Mouse (Mus musculus) CH12.LX (cell line): ENCODE data around the gene March7. TPM values are rescaled to one million over a fixed set of nuclear protein-coding genes. Genes with fewer than 3 reads are reported as not detected.

ENCODE experiments used
- DNase-seq: peaks from one replicate; pipeline ENCODE4 v3.0.0-alpha.2; 2013; ENCODE audit errors: extremely low read depth
- H3K27ac ChIP-seq: 2 replicates; pipeline ENCODE4 v1.5.1; 2012; ENCODE audit warnings: low read depth, mild to moderate bottlenecking, control low read depth, moderate library complexity; ENCODE audit not compliant: insufficient read depth
- H3K27me3 ChIP-seq: replicated peaks from 2 replicates; pipeline ENCODE3; 2012; ENCODE audit warnings: inconsistent platforms
- H3K36me3 ChIP-seq, 2 experiments: replicated peaks in 1 of 2; 2 replicates each; pipeline versions ENCODE3 to v1.6.1; 2012; ENCODE audit warnings: inconsistent platforms in 1 of 2, low read length in 1 of 2, mild to moderate bottlenecking in 1 of 2, mixed read lengths in 1 of 2, moderate library complexity in 1 of 2; ENCODE audit not compliant: control insufficient read depth in 1 of 2, insufficient read depth in 1 of 2
- H3K4me1 ChIP-seq, 2 experiments: 2 replicates each; pipeline ENCODE4 v1.6.1; 2012; ENCODE audit warnings: inconsistent platforms in 1 of 2, moderate library complexity in 1 of 2; ENCODE audit not compliant: insufficient read depth in 2 of 2, control insufficient read depth in 1 of 2
- H3K4me2 ChIP-seq: 2 replicates; pipeline ENCODE4 v1.6.1; 2012; ENCODE audit warnings: low read depth, mild to moderate bottlenecking, control low read depth; ENCODE audit not compliant: poor library complexity, insufficient read depth, severe bottlenecking
- H3K4me3 ChIP-seq, 3 experiments: fragments of 150-350 bp in 1 of 3; sonication (generic) in 1 of 3; replicated peaks in 1 of 3; 2 replicates each; pipeline versions ENCODE3 to v1.5.1; 2011 to 2012; ENCODE audit warnings: low read depth in 2 of 3, low read length in 2 of 3, mild to moderate bottlenecking in 2 of 3, moderate library complexity in 2 of 3, control low read depth in 1 of 3, improper control_type of control experiment in 1 of 3, inconsistent platforms in 1 of 3, mixed read lengths in 1 of 3; ENCODE audit not compliant: poor library complexity in 1 of 3
- H3K79me2 ChIP-seq: replicated peaks from 2 replicates; pipeline ENCODE4 v1.6.1; 2012; ENCODE audit warnings: mild to moderate bottlenecking, moderate library complexity; ENCODE audit not compliant: control insufficient read depth, poor library complexity, insufficient read depth, severe bottlenecking; ENCODE audit errors: extremely low read depth
- H3K9ac ChIP-seq: 2 replicates; pipeline ENCODE4 v1.6.1; 2012; ENCODE audit warnings: low read depth, mild to moderate bottlenecking, control low read depth, moderate library complexity; ENCODE audit not compliant: insufficient read depth
- H3K9me3 ChIP-seq: replicated peaks from 2 replicates; pipeline ENCODE3; 2012; ENCODE audit warnings: low read length, inconsistent platforms, mixed read lengths
- BHLHE40 ChIP-seq: IDR thresholded peaks from 2 replicates; pipeline ENCODE4 v1.6.1; 2011; ENCODE audit warnings: mild to moderate bottlenecking, low read depth, low read length, improper control_type of control experiment
- CHD1 ChIP-seq: IDR thresholded peaks from 2 replicates; pipeline ENCODE4 v1.6.1; 2012; ENCODE audit warnings: low read depth, low read length, improper control_type of control experiment, inconsistent platforms
- CHD2 ChIP-seq: IDR thresholded peaks from 2 replicates; pipeline ENCODE4 v1.6.1; 2011; ENCODE audit warnings: low read length, improper control_type of control experiment
- CTCF ChIP-seq, 2 experiments: IDR thresholded peaks in 1 of 2; conservative IDR thresholded peaks in 1 of 2; 2 replicates each; pipeline ENCODE4 v1.5.1; 2011 to 2012; ENCODE audit warnings: low read depth in 2 of 2, low read length in 2 of 2, improper control_type of control experiment in 1 of 2, inconsistent platforms in 1 of 2, mild to moderate bottlenecking in 1 of 2, moderate library complexity in 1 of 2
- E2F4 ChIP-seq: IDR thresholded peaks from 2 replicates; pipeline ENCODE4 v1.6.1; 2011; ENCODE audit warnings: low read depth, low read length, improper control_type of control experiment; ENCODE audit not compliant: insufficient replicate concordance
- ELF1 ChIP-seq: IDR thresholded peaks from 2 replicates; pipeline ENCODE4 v1.6.1; 2014; ENCODE audit warnings: low read depth, mild to moderate bottlenecking, inconsistent platforms, low read length, improper control_type of control experiment
- EP300 ChIP-seq: IDR thresholded peaks from 2 replicates; pipeline ENCODE4 v1.6.1; 2011; ENCODE audit warnings: low read length, improper control_type of control experiment
- ETS1 ChIP-seq: conservative IDR thresholded peaks from 2 replicates; pipeline ENCODE4 v1.6.1; 2012; ENCODE audit warnings: low read depth, mild to moderate bottlenecking, inconsistent platforms, low read length, improper control_type of control experiment, moderate library complexity
- HCFC1 ChIP-seq: IDR thresholded peaks from 2 replicates; pipeline ENCODE4 v1.6.1; 2012; ENCODE audit warnings: low read depth, mild to moderate bottlenecking, inconsistent platforms, low read length, improper control_type of control experiment
- IRF4 ChIP-seq: IDR thresholded peaks from 2 replicates; pipeline ENCODE4 v1.6.1; 2014; ENCODE audit warnings: low read depth, mild to moderate bottlenecking, inconsistent platforms, low read length, improper control_type of control experiment
- JUND ChIP-seq: conservative IDR thresholded peaks from 2 replicates; pipeline ENCODE4 v1.6.1; 2011; ENCODE audit warnings: low read depth, low read length, improper control_type of control experiment
- MAFK ChIP-seq: IDR thresholded peaks from 2 replicates; pipeline ENCODE4 v1.6.1; 2011; ENCODE audit warnings: low read length, improper control_type of control experiment; ENCODE audit not compliant: insufficient replicate concordance
- MAZ ChIP-seq: IDR thresholded peaks from 2 replicates; pipeline ENCODE4 v1.6.1; 2012; ENCODE audit warnings: low read depth, mild to moderate bottlenecking, inconsistent platforms, low read length, improper control_type of control experiment, moderate library complexity
- MEF2A ChIP-seq: IDR thresholded peaks from 2 replicates; pipeline ENCODE4 v1.6.1; 2014; ENCODE audit warnings: low read depth, mild to moderate bottlenecking, inconsistent platforms, low read length, improper control_type of control experiment, borderline replicate concordance
- NRF1 ChIP-seq: IDR thresholded peaks from 2 replicates; pipeline ENCODE4 v1.6.1; 2014; ENCODE audit warnings: low read depth, mild to moderate bottlenecking, inconsistent platforms, low read length, improper control_type of control experiment, moderate library complexity
- PAX5 ChIP-seq: IDR thresholded peaks from 2 replicates; pipeline ENCODE4 v1.6.1; 2012; ENCODE audit warnings: low read length, inconsistent platforms, mixed read lengths
- POLR2A ChIP-seq: IDR thresholded peaks from 2 replicates; pipeline ENCODE4 v1.6.1; 2011; ENCODE audit warnings: low read depth, mild to moderate bottlenecking, improper control_type of control experiment, low read length
- RAD21 ChIP-seq: IDR thresholded peaks from 2 replicates; pipeline ENCODE4 v1.6.1; 2011; ENCODE audit warnings: low read depth, mild to moderate bottlenecking, low read length, improper control_type of control experiment, moderate library complexity
- RCOR1 ChIP-seq: conservative IDR thresholded peaks from 2 replicates; pipeline ENCODE4 v1.6.1; 2012; ENCODE audit warnings: low read depth, mild to moderate bottlenecking, inconsistent platforms, low read length, improper control_type of control experiment
- SIN3A ChIP-seq: IDR thresholded peaks from 2 replicates; pipeline ENCODE4 v1.6.1; 2012; ENCODE audit warnings: low read length, improper control_type of control experiment, inconsistent platforms
- SMC3 ChIP-seq: IDR thresholded peaks from 2 replicates; pipeline ENCODE4 v1.6.1; 2011; ENCODE audit warnings: low read depth, low read length, improper control_type of control experiment
- TBP ChIP-seq: conservative IDR thresholded peaks from 2 replicates; pipeline ENCODE4 v1.6.1; 2011; ENCODE audit warnings: low read depth, low read length, improper control_type of control experiment
- UBTF ChIP-seq: IDR thresholded peaks from 2 replicates; pipeline ENCODE4 v1.6.1; 2012; ENCODE audit warnings: low read depth, mild to moderate bottlenecking, inconsistent platforms, low read length, improper control_type of control experiment, moderate library complexity
- USF1 ChIP-seq: IDR thresholded peaks from 2 replicates; pipeline ENCODE4 v1.6.1; 2014; ENCODE audit warnings: low read depth, mild to moderate bottlenecking, inconsistent platforms, low read length, improper control_type of control experiment
- ZMIZ1 ChIP-seq: IDR thresholded peaks from 2 replicates; pipeline ENCODE4 v1.6.1; 2012; ENCODE audit warnings: low read depth, mild to moderate bottlenecking, inconsistent platforms, low read length, improper control_type of control experiment
- ZNF384 ChIP-seq: IDR thresholded peaks from 2 replicates; pipeline ENCODE4 v1.6.1; 2012; ENCODE audit warnings: low read depth, low read length, improper control_type of control experiment, inconsistent platforms
- dilution Hi-C: fragments of 300-500 bp; cut with MboI; formaldehyde crosslinking; loops from 2 replicates; pipeline ENCODE4 v1.14.3; 2020; ENCODE audit warnings: low sequenced_read_pairs; ENCODE audit not compliant: extremely low pct_unique_long_range_greater_than_20kb, extremely low pct_ligation_motif_present
- in situ Hi-C: fragments of 300-500 bp; cut with MboI; formaldehyde crosslinking; loops from 3 replicates; pipeline ENCODE4 v1.14.3; 2019; ENCODE audit warnings: low sequenced_read_pairs, low pct_ligation_motif_present, low pct_unique_long_range_greater_than_20kb, mixed read lengths
- polyA plus RNA-seq: library from polyadenylated mRNA; unstranded; fragments of >175 nt; gene quantifications from 2 replicates; pipeline ENCODE4 v1.2.1, GENCODE M21; 2012; ENCODE audit warnings: low read depth; ENCODE audit not compliant: insufficient read length
- total RNA-seq, 2 experiments: library from RNA; depleted of rRNA; stranded (reverse); fragments of 300-350 nt in 1 of 2; fragments of >200 nt in 1 of 2; gene quantifications; 2 replicates each; pipeline ENCODE4 v1.2.3; 2012 to 2014

Gene March7
- total and polyA plus RNA-seq, 3 experiments, result 44.5 to 121 (median 53.7) TPM

DNA sequence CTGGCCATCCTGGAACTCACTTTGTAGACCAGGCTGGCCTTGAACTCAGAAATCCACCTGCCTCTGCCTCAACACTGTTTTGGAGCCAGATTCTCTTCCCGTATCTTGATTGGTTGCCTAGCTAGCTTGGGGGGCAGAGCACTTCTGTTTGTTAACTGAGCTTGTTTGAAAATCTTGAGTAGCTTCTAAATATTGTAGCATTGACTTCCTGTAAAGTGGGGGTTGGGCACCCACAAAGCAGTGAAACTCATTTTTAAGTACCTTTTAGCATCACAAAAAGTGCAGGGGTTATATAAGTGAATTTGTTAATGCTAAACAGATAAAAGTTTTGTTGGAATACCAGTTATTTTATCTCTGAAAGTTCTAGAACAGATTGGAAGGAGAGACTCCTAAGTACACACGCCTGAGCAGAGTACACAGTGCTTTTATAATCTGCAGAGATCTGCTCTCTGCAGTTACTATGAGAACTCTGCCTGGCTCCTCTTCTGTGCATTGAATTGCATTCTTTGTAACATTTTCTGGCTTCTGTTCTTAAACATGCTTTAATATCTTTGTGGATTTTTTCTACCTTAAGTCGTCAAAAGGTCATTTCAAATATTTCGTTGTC lies 7.0 kb downstream of the March7 start:
- peaks cover 13 to 83% of the 10 kb centered on the region in 2 experiments for H3K4me1 ChIP-seq
- in situ Hi-C loops, result no loop called here

DNA sequence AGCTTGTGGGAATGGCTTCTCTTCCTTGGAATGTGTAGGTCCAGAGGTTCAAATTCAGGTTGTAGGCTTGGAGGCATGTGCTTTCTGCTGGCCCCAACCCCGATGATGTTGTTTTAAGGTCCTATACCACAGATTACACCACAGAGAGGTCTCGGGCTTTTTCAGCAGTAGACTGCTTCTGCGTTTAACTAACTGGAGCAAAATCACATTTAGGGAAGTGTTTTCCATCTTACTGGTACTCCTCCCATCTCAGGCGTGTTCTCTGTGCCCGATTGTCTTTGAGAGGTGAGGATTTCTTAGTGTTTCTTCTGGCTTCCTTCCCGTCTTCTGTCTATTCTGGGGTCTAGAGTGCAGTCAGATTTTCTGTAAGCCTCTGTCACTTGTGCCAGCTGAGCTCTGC lies 7.9 kb downstream of the March7 start:
- no peak overlapping the region for H3K4me2 ChIP-seq
- H3K4me3 ChIP-seq, result no peak overlapping the region
- H3K36me3 ChIP-seq, result peaks cover 12 to 52% of the 10 kb centered on the region in 2 experiments
- TF ChIP-seq USF1 (no peak), CHD2 (no peak), BHLHE40 (no peak), RAD21 (no peak), SIN3A (no peak), EP300 (no peak), PAX5 (no peak), ETS1 (no peak), RCOR1 (no peak), E2F4 (no peak), SMC3 (no peak), ZNF384 (no peak), CHD1 (no peak), HCFC1 (no peak), MAFK (no peak), ZMIZ1 (no peak)
- TF ChIP-seq, all 38 proteins: peak for 0
- no peak overlapping the region for H3K9ac ChIP-seq
- in situ Hi-C loops, result no loop called here
- dilution Hi-C loops, result no loop called here
- peaks cover 87% of the 10 kb centered on the region for H3K79me2 ChIP-seq
- no peaks in the 10 kb centered on the region for H3K27me3 ChIP-seq
- no peak overlapping the region for H3K27ac ChIP-seq
- H3K9me3 ChIP-seq, result no peaks in the 10 kb centered on the region
- DNase-seq, result no peak
- peaks cover 8 to 74% of the 10 kb centered on the region in 2 experiments for H3K4me1 ChIP-seq

More for the DNA sequence above, 7.0 kb downstream of the March7 start:
- dilution Hi-C loops, result no loop called here
- no peak overlapping the region for H3K9ac ChIP-seq
- no peak overlapping the region for H3K4me2 ChIP-seq
- H3K36me3 ChIP-seq, result peaks cover 15 to 57% of the 10 kb centered on the region in 2 experiments
- no peak for DNase-seq
- no peak for TF ChIP-seq TBP
- TF ChIP-seq UBTF, result no peak
- TF ChIP-seq SIN3A, result no peak
- no peak for TF ChIP-seq ZNF384
- TF ChIP-seq E2F4, result no peak
- TF ChIP-seq MAFK, result no peak
- TF ChIP-seq BHLHE40, result no peak
- no peak for TF ChIP-seq MEF2A
- no peak for TF ChIP-seq JUND
- TF ChIP-seq ELF1, result no peak
- no peak for TF ChIP-seq IRF4
- no peak for TF ChIP-seq POLR2A
- no peak for TF ChIP-seq MAZ
- TF ChIP-seq CTCF (conservative IDR thresholded peaks at IDR 0.05 in 1 of 2, IDR thresholded peaks at IDR 0.05 in 1 of 2; ENCODE audit: low read depth in 2 of 2, low read length in 2 of 2), result no peak
- TF ChIP-seq NRF1, result no peak
- H3K27ac ChIP-seq, result no peak overlapping the region
- no peaks in the 10 kb centered on the region for H3K27me3 ChIP-seq
- peaks cover 87% of the 10 kb centered on the region for H3K79me2 ChIP-seq
- H3K4me3 ChIP-seq, result no peak overlapping the region
- no peaks in the 10 kb centered on the region for H3K9me3 ChIP-seq
